Mouse (Mus musculus) thymus, adult 2 months (tissue): ENCODE measurements at regions not wholly inside any gene's neighbourhood (a gene's known extent, or its start where the extent isn't known, plus 50 kb on each side); places are given as distances from the start of the nearest gene placed in this dataset.

Source experiments
- CTCF ChIP-seq: fragments of 200-500 bp; IDR thresholded peaks from 2 replicates; pipeline ENCODE4 v1.5.1; 2012; ENCODE audit warnings: mild to moderate bottlenecking, control low read depth, low read length, moderate library complexity, borderline replicate concordance; ENCODE audit not compliant: control insufficient read depth, poor library complexity, insufficient read depth; ENCODE audit errors: extremely low read depth
- POLR2A ChIP-seq: fragments of 200-500 bp; IDR thresholded peaks from 2 replicates; pipeline ENCODE4 v1.6.1; 2012; ENCODE audit warnings: mild to moderate bottlenecking, low read length, control low read depth, moderate library complexity; ENCODE audit not compliant: control insufficient read depth, poor library complexity, insufficient read depth; ENCODE audit errors: extremely low read depth

DNA sequence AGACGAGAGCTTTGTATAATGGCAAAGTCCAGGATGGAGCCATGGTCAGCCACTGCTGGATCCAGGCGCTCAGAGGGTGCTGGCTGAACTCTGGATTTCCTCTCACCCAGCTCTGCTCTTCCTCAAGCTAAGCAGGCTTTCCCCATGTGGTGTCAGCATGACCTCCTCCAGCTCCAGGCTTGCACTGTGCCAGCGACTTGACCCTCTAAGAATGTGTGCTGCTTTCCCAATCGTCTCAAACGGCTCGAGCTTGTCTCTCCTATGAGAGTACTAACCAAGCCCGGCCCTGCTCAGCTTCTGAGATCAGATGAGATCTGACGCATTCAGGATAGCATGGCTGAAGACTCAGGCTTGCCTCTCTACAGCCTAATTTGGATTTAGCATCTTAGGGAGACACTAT is 79.1 kb downstream of the Smim20 start:
- TF ChIP-seq POLR2A (no peak), CTCF (no peak)
